Mouse (Mus musculus): ENCODE measurements around the gene Rbm25. TPM values are rescaled to one million over a fixed set of nuclear protein-coding genes. Genes with fewer than 3 reads are reported as not detected.
"Not testable (repeated sequence)": the region's sequence is repeated elsewhere in the genome, so short reads cannot be mapped to it uniquely, and the experiment has no call there.

Rbm25 gene
- polyA plus RNA-seq, 1 experiment from 2014 or later: 201 TPM

DNA sequence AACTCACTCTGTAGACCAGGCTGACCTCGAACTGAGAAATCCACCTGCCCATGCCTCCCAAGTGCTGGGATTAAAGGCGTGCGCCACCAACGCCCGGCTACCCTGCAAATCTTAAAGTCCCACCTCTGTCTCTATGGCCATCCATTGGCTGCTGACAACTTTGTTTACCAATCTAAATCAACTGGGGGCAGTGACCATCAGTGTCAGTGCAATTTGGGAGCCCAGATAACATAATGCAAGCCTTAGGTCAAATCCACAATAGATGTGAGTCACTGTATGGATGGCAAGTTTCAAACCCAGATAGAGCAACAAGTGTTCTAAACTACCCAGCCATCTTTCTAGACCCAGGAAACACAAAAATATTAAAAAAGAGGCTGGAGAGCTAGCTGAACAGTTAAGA, 28.8 kb upstream of the Rbm25 start:
- H3K4me1 ChIP-seq (ENCODE audit: control insufficient read depth, insufficient read depth, low read length): no peaks in the 10 kb centered on the region

DNA sequence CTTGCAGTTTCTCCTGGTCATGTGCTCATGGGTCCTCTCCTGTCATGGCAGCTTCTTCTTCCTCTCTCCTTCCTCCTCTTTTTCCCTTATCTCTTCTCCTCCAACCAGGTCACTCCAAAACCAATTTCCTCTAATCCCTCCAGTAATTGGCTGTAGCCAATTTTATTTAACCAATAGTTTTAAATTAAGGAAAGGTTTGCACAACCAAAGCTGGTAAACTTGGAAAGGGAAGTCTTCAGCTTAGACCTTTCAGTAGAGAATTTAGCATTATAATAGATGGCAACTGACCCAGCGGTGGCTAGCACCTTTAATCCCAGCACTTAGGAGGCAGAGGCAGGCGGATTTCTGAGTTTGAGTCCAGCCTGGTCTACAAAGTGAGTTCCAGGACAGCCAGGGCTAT, 24.6 kb upstream of the Rbm25 start:
- not testable (repeated sequence) for H3K4me2 ChIP-seq (ENCODE audit: low read depth, low read length); H3K9ac ChIP-seq (ENCODE audit: low read length); H3K36me3 ChIP-seq (ENCODE audit: control insufficient read depth, insufficient read depth, low read length); H3K9me3 ChIP-seq (replicated peaks; ENCODE audit: control insufficient read depth, low read length); ATAC-seq (ENCODE audit: insufficient read depth, low FRiP score); H3K4me1 ChIP-seq (ENCODE audit: control insufficient read depth, insufficient read depth, low read length); H3K27me3 ChIP-seq (ENCODE audit: control insufficient read depth, insufficient read depth, low read length); H3K27ac ChIP-seq (ENCODE audit: low read length); H3K4me3 ChIP-seq (replicated peaks; ENCODE audit: low read length)
- WGBS: 93% methylated on average over 2 of the region's 2 CpGs

More for the DNA sequence above, 28.8 kb upstream of the Rbm25 start:
- Histone ChIP-seq H3K9me3 (replicated peaks; ENCODE audit: control insufficient read depth, low read length) (no peaks in the 10 kb centered on the region), H3K27ac (ENCODE audit: low read length) (no peak overlapping the region), H3K27me3 (ENCODE audit: control insufficient read depth, insufficient read depth, low read length) (no peaks in the 10 kb centered on the region), H3K4me2 (ENCODE audit: low read depth, low read length) (no peak overlapping the region), H3K36me3 (ENCODE audit: control insufficient read depth, insufficient read depth, low read length) (no peaks in the 10 kb centered on the region), H3K9ac (ENCODE audit: low read length) (no peak overlapping the region), H3K4me3 (replicated peaks; ENCODE audit: low read length) (no peak overlapping the region)
- no peak for ATAC-seq (ENCODE audit: insufficient read depth, low FRiP score)
- WGBS: 84% methylated on average over 5 of the region's 5 CpGs

DNA sequence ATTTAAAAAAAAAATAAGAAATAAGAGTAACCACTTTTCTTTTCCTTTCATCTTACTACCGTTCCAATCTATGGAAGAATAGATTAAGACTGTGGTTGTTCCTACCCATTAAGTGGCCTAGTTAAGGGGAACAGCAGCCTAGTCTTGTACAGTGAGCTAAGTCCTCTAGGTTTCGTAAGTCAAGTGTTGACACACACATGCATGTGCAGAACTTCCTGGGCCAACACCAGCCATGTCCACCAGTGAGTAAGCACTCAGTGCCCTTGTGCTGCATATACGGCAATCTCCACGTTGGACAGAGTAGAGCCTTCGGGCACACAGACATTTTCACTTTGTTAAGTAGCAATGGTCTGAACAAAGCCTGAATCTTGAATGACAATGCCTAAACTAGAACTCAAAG, 13.8 kb upstream of the Rbm25 start:
- H3K4me2 ChIP-seq (ENCODE audit: low read depth, low read length): no peak overlapping the region
- H3K27me3 ChIP-seq (ENCODE audit: control insufficient read depth, insufficient read depth, low read length): no peaks in the 10 kb centered on the region
- no peak overlapping the region for H3K9ac ChIP-seq (ENCODE audit: low read length)
- H3K4me1 ChIP-seq (ENCODE audit: control insufficient read depth, insufficient read depth, low read length): no peaks in the 10 kb centered on the region
- no peak overlapping the region for H3K4me3 ChIP-seq (replicated peaks; ENCODE audit: low read length)
- H3K27ac ChIP-seq (ENCODE audit: low read length): no peak overlapping the region
- no peaks in the 10 kb centered on the region for H3K9me3 ChIP-seq (replicated peaks; ENCODE audit: control insufficient read depth, low read length)
- no peaks in the 10 kb centered on the region for H3K36me3 ChIP-seq (ENCODE audit: control insufficient read depth, insufficient read depth, low read length)
- 89% methylated on average over 5 of the region's 5 CpGs for WGBS
- no peak for ATAC-seq (ENCODE audit: insufficient read depth, low FRiP score)

DNA sequence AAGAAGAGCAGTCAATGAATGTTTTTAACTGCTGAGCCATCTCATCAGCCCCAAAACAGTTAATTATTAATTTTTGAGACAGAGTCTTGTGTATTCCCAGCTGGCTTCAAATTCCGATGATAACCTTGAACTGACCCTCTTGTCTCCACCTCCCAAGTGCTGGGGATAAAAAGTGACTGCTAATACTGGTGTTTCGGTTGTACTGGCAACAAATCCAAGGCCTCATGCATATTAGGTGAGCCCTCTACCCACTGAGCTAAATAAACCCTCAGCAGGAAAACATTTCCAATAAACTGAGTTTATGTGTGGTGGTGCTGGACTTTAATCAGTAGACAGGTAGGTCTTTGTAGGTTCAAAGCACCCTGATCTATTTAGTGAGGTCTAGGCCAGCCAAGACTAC, 12.1 kb upstream of the Rbm25 start:
- H3K27ac ChIP-seq (ENCODE audit: low read length): no peak overlapping the region
- ATAC-seq (ENCODE audit: insufficient read depth, low FRiP score): no peak
- 75% methylated on average over 2 of the region's 2 CpGs for WGBS

DNA sequence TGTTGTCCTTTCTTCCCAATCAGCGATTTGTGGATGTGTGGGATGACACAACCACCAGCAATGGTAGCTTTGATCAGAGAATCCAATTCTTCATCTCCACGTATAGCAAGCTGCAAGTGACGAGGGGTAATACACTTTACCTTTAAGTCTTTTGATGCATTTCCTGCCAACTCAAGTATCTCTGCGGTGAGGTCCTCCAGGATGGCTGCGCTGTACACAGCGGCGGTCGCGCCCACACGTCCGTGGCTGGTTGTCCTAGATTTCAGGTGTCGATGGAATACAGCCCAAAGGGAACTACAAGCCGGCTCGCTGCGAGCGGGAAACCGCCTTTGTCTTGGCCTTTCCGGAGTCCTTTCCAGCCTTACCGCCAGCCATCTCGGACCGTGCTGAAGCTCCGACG, 10.3 kb upstream of the Rbm25 start:
- not testable (repeated sequence) for H3K4me2 ChIP-seq (ENCODE audit: low read depth, low read length); H3K27ac ChIP-seq (ENCODE audit: low read length); H3K4me3 ChIP-seq (replicated peaks; ENCODE audit: low read length); H3K9me3 ChIP-seq (replicated peaks; ENCODE audit: control insufficient read depth, low read length); H3K36me3 ChIP-seq (ENCODE audit: control insufficient read depth, insufficient read depth, low read length); H3K9ac ChIP-seq (ENCODE audit: low read length); H3K27me3 ChIP-seq (ENCODE audit: control insufficient read depth, insufficient read depth, low read length); ATAC-seq (ENCODE audit: insufficient read depth, low FRiP score); H3K4me1 ChIP-seq (ENCODE audit: control insufficient read depth, insufficient read depth, low read length)
- 54% methylated on average over 23 of the region's 23 CpGs for WGBS

More for the DNA sequence above, 12.1 kb upstream of the Rbm25 start:
- Histone ChIP-seq H3K27me3 (ENCODE audit: control insufficient read depth, insufficient read depth, low read length) (no peaks in the 10 kb centered on the region), H3K9me3 (replicated peaks; ENCODE audit: control insufficient read depth, low read length) (no peaks in the 10 kb centered on the region), H3K4me2 (ENCODE audit: low read depth, low read length) (no peak overlapping the region), H3K36me3 (ENCODE audit: control insufficient read depth, insufficient read depth, low read length) (no peaks in the 10 kb centered on the region), H3K9ac (ENCODE audit: low read length) (no peak overlapping the region), H3K4me1 (ENCODE audit: control insufficient read depth, insufficient read depth, low read length) (no peaks in the 10 kb centered on the region), H3K4me3 (replicated peaks; ENCODE audit: low read length) (no peak overlapping the region)

DNA sequence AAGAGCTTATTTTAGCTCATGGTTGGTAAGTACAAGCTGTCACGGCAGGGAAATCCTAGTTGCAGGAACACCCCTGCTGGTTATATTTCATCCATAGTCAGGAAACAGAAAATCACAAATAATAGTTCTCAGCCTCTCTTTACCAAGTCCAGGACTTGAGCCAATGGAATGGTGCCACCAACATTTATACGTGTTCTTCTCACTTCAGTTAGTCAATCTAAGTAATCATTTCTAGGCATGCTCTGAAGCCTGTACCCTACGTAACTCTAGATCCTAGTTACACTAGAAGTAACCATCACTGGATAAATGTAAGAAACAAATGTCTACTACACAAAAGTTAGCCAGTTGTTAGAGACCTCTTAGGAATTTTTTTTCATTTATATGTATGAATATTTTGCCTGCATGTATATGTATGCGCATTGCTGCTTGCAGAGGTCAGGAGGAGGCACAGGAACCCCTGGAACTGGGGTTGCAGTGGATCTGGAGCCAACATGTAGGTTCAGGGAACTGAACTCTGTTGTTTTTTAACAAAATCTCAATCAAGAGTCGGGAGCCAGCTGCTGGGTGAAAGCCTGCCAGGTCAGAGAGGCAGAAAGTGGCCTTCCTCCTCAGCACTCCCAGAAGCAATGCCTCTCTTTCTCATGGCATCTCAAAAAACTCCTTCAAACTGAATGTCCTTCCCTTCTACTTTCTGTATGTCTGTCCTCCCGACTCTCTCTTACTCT, 8.8 kb upstream of the Rbm25 start:
- H3K4me3 ChIP-seq (replicated peaks; ENCODE audit: low read length): no peak overlapping the region
- no peak overlapping the region for H3K27ac ChIP-seq (ENCODE audit: low read length)
- H3K4me1 ChIP-seq (ENCODE audit: control insufficient read depth, insufficient read depth, low read length): no peaks in the 10 kb centered on the region
- no peaks in the 10 kb centered on the region for H3K36me3 ChIP-seq (ENCODE audit: control insufficient read depth, insufficient read depth, low read length)
- ATAC-seq (ENCODE audit: insufficient read depth, low FRiP score): no peak
- H3K9ac ChIP-seq (ENCODE audit: low read length): no peak overlapping the region
- H3K27me3 ChIP-seq (ENCODE audit: control insufficient read depth, insufficient read depth, low read length): no peaks in the 10 kb centered on the region
- no peaks in the 10 kb centered on the region for H3K9me3 ChIP-seq (replicated peaks; ENCODE audit: control insufficient read depth, low read length)
- WGBS: 83% methylated on average over 6 of the region's 6 CpGs
- no peak overlapping the region for H3K4me2 ChIP-seq (ENCODE audit: low read depth, low read length)

DNA sequence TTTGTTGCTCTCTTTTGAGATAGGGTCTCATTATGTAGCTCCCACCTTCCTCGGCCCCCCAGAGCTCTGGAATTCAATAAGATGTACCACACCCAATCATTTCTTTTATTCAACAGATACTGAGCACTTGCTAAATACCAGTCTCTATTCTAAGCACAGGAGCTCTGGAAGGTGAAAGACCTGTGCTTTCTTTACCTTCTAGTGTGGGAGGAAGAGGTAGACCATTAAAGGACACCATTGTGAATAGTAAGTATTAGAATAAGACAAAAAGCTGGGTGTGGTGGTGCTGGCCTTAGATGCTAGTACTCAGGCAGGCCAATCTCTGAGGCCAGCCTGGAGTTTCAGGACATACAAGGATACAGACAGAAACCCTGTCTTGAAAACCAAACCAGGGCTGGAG, 6.7 kb upstream of the Rbm25 start:
- no peaks in the 10 kb centered on the region for H3K27me3 ChIP-seq (ENCODE audit: control insufficient read depth, insufficient read depth, low read length)
- no peaks in the 10 kb centered on the region for H3K36me3 ChIP-seq (ENCODE audit: control insufficient read depth, insufficient read depth, low read length)
- H3K4me2 ChIP-seq (ENCODE audit: low read depth, low read length): no peak overlapping the region
- no peak for ATAC-seq (ENCODE audit: insufficient read depth, low FRiP score)
- no peaks in the 10 kb centered on the region for H3K9me3 ChIP-seq (replicated peaks; ENCODE audit: control insufficient read depth, low read length)
- H3K27ac ChIP-seq (ENCODE audit: low read length): no peak overlapping the region
- 75% methylated on average over 1 of the region's 1 CpGs for WGBS
- no peak overlapping the region for H3K4me3 ChIP-seq (replicated peaks; ENCODE audit: low read length)
- no peak overlapping the region for H3K9ac ChIP-seq (ENCODE audit: low read length)
- H3K4me1 ChIP-seq (ENCODE audit: control insufficient read depth, insufficient read depth, low read length): no peaks in the 10 kb centered on the region

DNA sequence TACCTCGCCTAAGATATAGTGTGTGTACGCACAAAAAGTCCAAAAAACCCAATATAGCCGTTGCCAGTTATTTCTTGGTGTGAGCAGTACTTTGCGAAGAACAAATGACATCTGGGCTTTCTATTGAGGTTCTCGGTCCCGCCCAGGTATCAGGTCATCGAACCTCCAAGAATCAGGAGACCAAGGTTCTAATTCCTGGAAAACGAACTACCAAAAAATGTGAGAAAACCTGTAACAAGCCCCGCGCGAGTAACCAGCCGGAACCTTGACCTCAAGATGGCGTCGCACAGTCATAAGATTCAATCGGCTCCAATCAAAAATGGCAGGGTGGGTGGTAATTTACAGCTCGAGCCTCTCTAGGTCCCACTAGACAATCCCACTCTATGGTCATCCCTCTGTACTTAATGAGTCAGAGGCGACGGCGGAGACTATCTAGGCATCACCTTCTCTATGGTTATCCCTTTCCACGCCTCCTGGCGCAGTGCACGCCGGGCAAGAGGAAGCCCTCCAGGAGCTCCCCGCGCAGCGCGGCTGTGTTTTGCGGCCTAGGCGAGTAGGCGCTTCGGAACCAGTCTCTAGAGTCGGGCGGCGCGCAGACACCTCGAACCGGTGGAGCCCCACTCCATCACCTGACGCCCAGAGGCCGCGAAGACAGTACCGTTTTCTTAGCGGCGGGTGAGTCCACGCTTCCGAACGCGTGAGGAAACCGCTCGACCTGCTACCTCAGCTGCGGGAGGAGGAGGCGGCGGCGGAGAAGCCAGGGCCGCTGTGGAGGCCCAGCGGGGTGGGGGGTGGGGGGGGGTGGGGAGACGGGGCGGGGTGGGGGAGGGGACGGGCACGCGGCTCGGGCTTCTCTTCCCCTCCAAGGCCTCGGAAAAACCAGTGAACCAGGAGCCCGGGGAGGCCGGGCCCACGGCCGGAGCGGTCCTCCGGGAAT, 975 bp downstream of the Rbm25 start:
- ATAC-seq (ENCODE audit: insufficient read depth, low FRiP score): peak; percentile 100
- no peaks in the 10 kb centered on the region for H3K27me3 ChIP-seq (ENCODE audit: control insufficient read depth, insufficient read depth, low read length)
- H3K27ac ChIP-seq (ENCODE audit: low read length): peak overlapping the region; percentile 97
- H3K36me3 ChIP-seq (ENCODE audit: control insufficient read depth, insufficient read depth, low read length): no peaks in the 10 kb centered on the region
- under 1% methylated on average over 66 of the region's 68 CpGs for WGBS
- H3K4me1 ChIP-seq (ENCODE audit: control insufficient read depth, insufficient read depth, low read length): peaks cover 6% of the 10 kb centered on the region
- H3K4me2 ChIP-seq (ENCODE audit: low read depth, low read length): peak overlapping the region; percentile 75
- H3K9ac ChIP-seq (ENCODE audit: low read length): peak overlapping the region; percentile 100
- peak overlapping the region; percentile 97 for H3K4me3 ChIP-seq (replicated peaks; ENCODE audit: low read length)
- H3K9me3 ChIP-seq (replicated peaks; ENCODE audit: control insufficient read depth, low read length): no peaks in the 10 kb centered on the region

DNA sequence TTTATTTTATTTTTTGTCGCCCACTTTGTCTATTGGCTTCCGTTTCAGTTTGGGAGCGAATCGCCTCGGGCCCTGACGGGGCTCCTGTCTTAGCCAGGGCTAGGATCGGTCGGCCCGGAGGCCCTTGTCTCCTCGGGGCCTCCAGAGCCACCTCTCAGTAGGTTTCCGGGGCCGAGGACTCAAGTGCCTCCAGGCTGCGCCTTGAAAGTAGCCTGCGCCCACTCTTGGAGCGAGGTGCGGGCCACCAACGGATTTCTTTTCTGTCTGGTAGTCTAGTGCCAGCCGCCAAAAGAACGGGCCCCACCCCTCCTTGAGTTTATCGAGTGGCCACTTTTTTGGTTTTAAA, 1.6 kb downstream of the Rbm25 start:
- WGBS: under 1% methylated on average over 20 of the region's 20 CpGs

More for the DNA sequence above, 1.6 kb downstream of the Rbm25 start:
- Histone ChIP-seq H3K4me3 (replicated peaks; ENCODE audit: low read length) (peak overlapping the region; percentile 97), H3K36me3 (ENCODE audit: control insufficient read depth, insufficient read depth, low read length) (0 out of 2 replicates have a peak, but pooled peaks cover 6% of the 10 kb centered on the region), H3K27ac (ENCODE audit: low read length) (peak overlapping the region; percentile 97), H3K9ac (ENCODE audit: low read length) (peak overlapping the region; percentile 100), H3K9me3 (replicated peaks; ENCODE audit: control insufficient read depth, low read length) (no peaks in the 10 kb centered on the region), H3K4me2 (ENCODE audit: low read depth, low read length) (peak overlapping the region; percentile 75), H3K27me3 (ENCODE audit: control insufficient read depth, insufficient read depth, low read length) (no peaks in the 10 kb centered on the region), H3K4me1 (ENCODE audit: control insufficient read depth, insufficient read depth, low read length) (peaks cover 6% of the 10 kb centered on the region)
- ATAC-seq (ENCODE audit: insufficient read depth, low FRiP score): peak; percentile 30; the same call in 1 of the 2 replicates

All from stomach, embryonic 16.5 days (tissue).